Comparison of ENCODE assay signal across 8 mouse cellular contexts in the genomic region with DNA sequence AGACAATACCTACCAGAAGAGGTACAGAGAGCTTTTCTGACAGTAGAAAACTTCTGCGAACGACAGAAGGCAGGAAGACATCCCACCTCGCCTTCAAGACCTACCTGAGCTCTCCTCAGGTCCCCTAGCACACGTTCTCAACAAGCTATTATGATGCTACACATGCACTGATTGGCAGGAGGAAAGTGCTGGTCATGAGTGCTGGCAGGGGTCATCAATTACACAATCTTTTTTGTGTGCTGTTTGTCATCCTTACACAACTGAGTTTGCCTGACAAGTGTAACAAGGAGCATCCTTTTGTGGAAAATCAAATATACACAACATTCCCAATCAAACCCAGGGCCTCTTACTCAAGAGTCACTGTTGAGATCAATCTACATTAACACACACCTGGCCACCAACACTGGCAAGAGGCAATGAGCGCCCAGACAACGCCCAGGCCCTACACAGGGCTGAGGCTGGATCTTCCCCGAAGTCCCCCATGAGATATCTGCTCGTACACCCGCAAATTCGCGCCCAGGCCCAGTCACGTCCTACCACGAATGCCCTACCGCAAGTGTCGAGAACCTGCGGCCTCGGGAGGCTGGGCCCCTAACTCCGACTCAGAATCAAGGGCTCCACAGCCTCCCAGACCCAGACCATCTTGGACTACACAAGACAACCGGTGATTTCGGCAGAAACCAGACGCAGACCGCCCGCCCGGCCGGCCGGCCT. TPM values are rescaled to one million over a fixed set of nuclear protein-coding genes. Genes with fewer than 3 reads are reported as not detected.
A peak's percentile ranks its signal among the peaks of the same experiment; 100 is the strongest.
DNase-seq lines count a peak whose midpoint lies in the region; ATAC-seq and TF ChIP-seq lines count a peak whose summit lies in the region.

No protein-coding gene starts in this region.

- H3K4me1 ChIP-seq in thymus, adult 2 months (replicated peaks; ENCODE audit: control insufficient read depth, insufficient read depth, low read length) = peaks cover 23% of the 10 kb centered on the region
- peaks cover 27% of the 10 kb centered on the region for H3K4me1 ChIP-seq in intestine, embryonic 15.5 days (replicated peaks)
- peaks cover 37% of the 10 kb centered on the region for H3K4me1 ChIP-seq in midbrain, embryonic 15.5 days

- H3K27ac ChIP-seq in thymus, adult 2 months (ENCODE audit: control insufficient read depth, insufficient read depth, low read length) = peak overlapping the region; percentile 65; the same call in 1 of the 2 replicates
- peak overlapping the region; percentile 95 for H3K27ac ChIP-seq in intestine, embryonic 15.5 days
- peak overlapping the region; percentile 96 for H3K27ac ChIP-seq in midbrain, embryonic 15.5 days

- DNase-seq in adrenal gland, adult 2 months = peak; percentile 35
- no peak for DNase-seq in adrenal gland, adult (ENCODE audit: inconsistent age in 2 of 2, low spot score in 1 of 2)
- no peak for DNase-seq in thymus, adult 2 months
- no peak for DNase-seq in thymus, postnatal 25 days
- no peak for DNase-seq in left cerebral cortex, postnatal 4 days
- no peak for DNase-seq in adrenal gland, adult 18-20 months (ENCODE audit: low spot score in 2 of 2)

- under 1% methylated on average over 26 of the region's 26 CpGs for WGBS in thymus, adult 2 months
- 4% methylated on average over 26 of the region's 26 CpGs for WGBS in intestine, embryonic 15.5 days
- WGBS in midbrain, embryonic 15.5 days = 6% methylated on average over 26 of the region's 26 CpGs

- peak overlapping the region; percentile 91 for H3K9ac ChIP-seq in intestine, embryonic 15.5 days
- peak overlapping the region; percentile 90 for H3K9ac ChIP-seq in midbrain, embryonic 15.5 days

- TF ChIP-seq POLR2A in thymus, adult 2 months (IDR thresholded peaks at IDR 0.05; ENCODE audit: control insufficient read depth, extremely low read depth, insufficient read depth, low read length, poor library complexity) = no peak

- intact Hi-C loops in left cerebral cortex, postnatal 4 days (cut with DNase I) = no loop called here

- TF ChIP-seq CTCF in thymus, adult 2 months (IDR thresholded peaks at IDR 0.05; ENCODE audit: borderline replicate concordance, control insufficient read depth, extremely low read depth, insufficient read depth, low read length, poor library complexity) = no peak

- H3K4me3 ChIP-seq in thymus, adult 2 months (ENCODE audit: control insufficient read depth, insufficient read depth, low read length) = peak overlapping the region; percentile 85
- H3K4me3 ChIP-seq in intestine, embryonic 15.5 days (replicated peaks) = peak overlapping the region; percentile 68
- H3K4me3 ChIP-seq in midbrain, embryonic 15.5 days = peak overlapping the region; percentile 87

- H3K9me3 ChIP-seq in intestine, embryonic 15.5 days = no peaks in the 10 kb centered on the region
- no peaks in the 10 kb centered on the region for H3K9me3 ChIP-seq in midbrain, embryonic 15.5 days

- peak; percentile 23 for ATAC-seq in intestine, embryonic 15.5 days
- ATAC-seq in midbrain, embryonic 15.5 days (replicated peaks) = peak; percentile 43

- H3K27me3 ChIP-seq in thymus, adult 2 months (ENCODE audit: control insufficient read depth, insufficient read depth, low read length) = no peaks in the 10 kb centered on the region
- no peaks in the 10 kb centered on the region for H3K27me3 ChIP-seq in intestine, embryonic 15.5 days (replicated peaks)
- H3K27me3 ChIP-seq in midbrain, embryonic 15.5 days (replicated peaks) = no peaks in the 10 kb centered on the region

- H3K4me2 ChIP-seq in intestine, embryonic 15.5 days (replicated peaks) = peak overlapping the region; percentile 79
- H3K4me2 ChIP-seq in midbrain, embryonic 15.5 days = peak overlapping the region; percentile 96

- H3K36me3 ChIP-seq in thymus, adult 2 months (ENCODE audit: control insufficient read depth, insufficient read depth, low read length) = no peaks in the 10 kb centered on the region
- no peaks in the 10 kb centered on the region for H3K36me3 ChIP-seq in intestine, embryonic 15.5 days
- H3K36me3 ChIP-seq in midbrain, embryonic 15.5 days (replicated peaks) = no peaks in the 10 kb centered on the region

RNA-seq across cellular contexts. Expression of a gene that starts 8.6 kb away (rescaled TPM):
- total RNA-seq in adrenal gland, adult 2 months (2021) = 10 to 100 TPM; 36.6 to 38.6 TPM
- 7.3 and 8.7 TPM in 2 replicates for polyA plus RNA-seq in adrenal gland, adult 2 months (2012; rRNA removed)
- polyA plus RNA-seq in thymus, adult 2 months (2012; rRNA removed) = 40.7 and 42.2 TPM in 2 replicates
- 22.8 and 23.2 TPM in 2 replicates for polyA plus RNA-seq in intestine, embryonic 15.5 days (2015; fragmentation: Nextera tagmentation; extraction: Ambion mirVana)
- polyA plus RNA-seq in midbrain, embryonic 15.5 days (2015; fragmentation: Nextera tagmentation; extraction: Ambion mirVana) = 29.0 and 30.1 TPM in 2 replicates
- total RNA-seq in left cerebral cortex, postnatal 4 days (2021) = 10 to 100 TPM; 60.8 to 61.4 TPM
- total RNA-seq in adrenal gland, adult 18-20 months (2021) = 10 to 100 TPM; 36.7 to 38.3 TPM

RNA-seq across cellular contexts. Expression of a gene that starts 8.7 kb away (rescaled TPM):
- total RNA-seq in adrenal gland, adult 2 months (2021) = 10 to 100 TPM; 58.3 to 61.8 TPM
- 11.3 and 12.2 TPM in 2 replicates for polyA plus RNA-seq in adrenal gland, adult 2 months (2012; rRNA removed)
- polyA plus RNA-seq in thymus, adult 2 months (2012; rRNA removed) = 34.9 and 35.5 TPM in 2 replicates
- polyA plus RNA-seq in intestine, embryonic 15.5 days (2015; fragmentation: Nextera tagmentation; extraction: Ambion mirVana) = 52.6 and 55.1 TPM in 2 replicates
- polyA plus RNA-seq in midbrain, embryonic 15.5 days (2015; fragmentation: Nextera tagmentation; extraction: Ambion mirVana) = 56.1 and 60.7 TPM in 2 replicates
- total RNA-seq in left cerebral cortex, postnatal 4 days (2021) = 10 to 100 TPM; 66.3 to 67.5 TPM
- 10 to 100 TPM; 50.0 to 60.2 TPM for total RNA-seq in adrenal gland, adult 18-20 months (2021)

RNA-seq across cellular contexts. Expression of a gene that starts 23.9 kb away (rescaled TPM):
- total RNA-seq in adrenal gland, adult 2 months (2021) = under 1 TPM; 0.52 TPM
- polyA plus RNA-seq in adrenal gland, adult 2 months (2012; rRNA removed) = 2.7 and 3.8 TPM in 2 replicates
- polyA plus RNA-seq in thymus, adult 2 months (2012; rRNA removed) = 24.9 and 26.4 TPM in 2 replicates
- polyA plus RNA-seq in intestine, embryonic 15.5 days (2015; fragmentation: Nextera tagmentation; extraction: Ambion mirVana) = 2.3 and 4.6 TPM in 2 replicates
- 0.17 and 0.26 TPM in 2 replicates for polyA plus RNA-seq in midbrain, embryonic 15.5 days (2015; fragmentation: Nextera tagmentation; extraction: Ambion mirVana)
- under 1 TPM; 0.44 to 0.50 TPM for total RNA-seq in left cerebral cortex, postnatal 4 days (2021)
- total RNA-seq in adrenal gland, adult 18-20 months (2021) = 1 to 10 TPM; 1.5 TPM

RNA-seq across cellular contexts. Expression of a gene that starts 58.7 kb away (rescaled TPM):
- not detected for total RNA-seq in adrenal gland, adult 2 months (2021)
- 0.20 TPM in 1 of 2 replicates, not detected in the other for polyA plus RNA-seq in adrenal gland, adult 2 months (2012; rRNA removed)
- 0.09 TPM in 1 of 2 replicates, not detected in the other for polyA plus RNA-seq in thymus, adult 2 months (2012; rRNA removed)
- 0.13 TPM in 1 of 2 replicates, not detected in the other for polyA plus RNA-seq in intestine, embryonic 15.5 days (2015; fragmentation: Nextera tagmentation; extraction: Ambion mirVana)
- polyA plus RNA-seq in midbrain, embryonic 15.5 days (2015; fragmentation: Nextera tagmentation; extraction: Ambion mirVana) = 0.30 and 0.43 TPM in 2 replicates
- total RNA-seq in left cerebral cortex, postnatal 4 days (2021) = 1 to 10 TPM; 2.7 to 3.7 TPM
- total RNA-seq in adrenal gland, adult 18-20 months (2021) = not detected
